In genomic region chr8:83980845-83981244, GRCm38 (mm10) we compare ENCODE assay signal across 18 mouse cellular contexts. TPM values are rescaled to one million over a fixed set of nuclear protein-coding genes. Genes with fewer than 3 reads are reported as not detected.
DNase-seq lines count a peak whose midpoint lies in the region; ATAC-seq lines count a peak whose summit lies in the region.
"Had no signal": no experiment of that assay in that cellular context is flagged by ENCODE, and none has a peak within 500 bp of the region (broad histone marks: within the 10 kb centered on the region; RNA-seq: fewer than 3 reads in every experiment).

No protein-coding gene starts in this region.

- no peaks in the 10 kb centered on the region for H3K9me3 ChIP-seq in heart, embryonic 16.5 days (replicated peaks; ENCODE audit: control insufficient read depth, low read length)
- H3K9me3 ChIP-seq: embryonic facial prominence, embryonic 15.5 days; kidney, embryonic 15.5 days; limb, embryonic 13.5 days; neural tube, embryonic 13.5 days had no signal

- no peak overlapping the region for H3K4me3 ChIP-seq in heart, embryonic 16.5 days (ENCODE audit: low read length)
- H3K4me3 ChIP-seq: embryonic facial prominence, embryonic 15.5 days; kidney, embryonic 15.5 days; limb, embryonic 13.5 days; neural tube, embryonic 13.5 days had no signal

- no peaks in the 10 kb centered on the region for H3K27me3 ChIP-seq in heart, embryonic 16.5 days (ENCODE audit: control insufficient read depth, insufficient read depth, low read length)
- H3K27me3 ChIP-seq: embryonic facial prominence, embryonic 15.5 days; kidney, embryonic 15.5 days; limb, embryonic 13.5 days; neural tube, embryonic 13.5 days had no signal

- H3K36me3 ChIP-seq in heart, embryonic 16.5 days (ENCODE audit: control insufficient read depth, insufficient read depth) = peaks cover 26% of the 10 kb centered on the region

- intact Hi-C loops in gastrocnemius, postnatal 14 days (cut with DNase I; ENCODE audit: low total_unique reads) = no loop called here

- H3K4me2 ChIP-seq in heart, embryonic 16.5 days (ENCODE audit: low read depth, low read length) = peak overlapping the region; percentile 32; the same call in 1 of the 2 replicates
- H3K4me2 ChIP-seq: embryonic facial prominence, embryonic 15.5 days; kidney, embryonic 15.5 days; limb, embryonic 13.5 days; midbrain, embryonic 11.5 days; neural tube, embryonic 13.5 days had no signal

- 56% methylated on average over 8 of the region's 8 CpGs for WGBS in heart, embryonic 16.5 days

- H3K9ac ChIP-seq in heart, embryonic 16.5 days (ENCODE audit: low read length) = peak overlapping the region; percentile 47
- H3K9ac ChIP-seq: embryonic facial prominence, embryonic 15.5 days; kidney, embryonic 15.5 days; limb, embryonic 13.5 days; neural tube, embryonic 13.5 days had no signal

- peak; percentile 44 to 55 for DNase-seq in cerebellum, postnatal 10 days
- DNase-seq in cerebellum, adult 18-20 months = no peak
- peak; percentile 35 for DNase-seq in MN1 (ENCODE audit: low spot score)
- peak; percentile 82 for DNase-seq in gastrocnemius, postnatal 14 days
- no peak for DNase-seq in embryo, embryonic 10.5 days (ENCODE audit: low spot score)
- DNase-seq in retina, postnatal 1 day = no peak
- DNase-seq: layer of hippocampus, adult 9-11 months; right cerebral cortex, adult 18-20 months; thymus, postnatal 25 days had no signal

- peaks cover 42% of the 10 kb centered on the region for H3K4me1 ChIP-seq in heart, embryonic 16.5 days (ENCODE audit: control insufficient read depth, insufficient read depth, low read length)

- peak; percentile 85 for ATAC-seq in heart, embryonic 16.5 days (replicated peaks; ENCODE audit: extremely low read depth, insufficient read depth, low FRiP score)
- no peak for ATAC-seq in CD4-positive, CD25-positive, alpha-beta regulatory T cell, adult 4 months
- ATAC-seq: hindbrain, embryonic 16.5 days had no signal

- H3K27ac ChIP-seq in heart, embryonic 16.5 days (ENCODE audit: low read length) = peak overlapping the region; percentile 99
- H3K27ac ChIP-seq: embryonic facial prominence, embryonic 15.5 days; kidney, embryonic 15.5 days; limb, embryonic 13.5 days; neural tube, embryonic 13.5 days had no signal

RNA-seq across cellular contexts. Expression of gene Prkaca, which starts 8.1 kb away (rescaled TPM):
- 100 to 1,000 TPM; 319 to 324 TPM for total RNA-seq in gastrocnemius, postnatal 14 days (2021)
- polyA plus RNA-seq in heart, embryonic 16.5 days (2015; fragmentation: Nextera tagmentation; extraction: Ambion mirVana) = 258 and 282 TPM in 2 replicates
- polyA plus RNA-seq in CD4-positive, CD25-positive, alpha-beta regulatory T cell, adult 4 months (2017; shearing (Covaris generic)) = 10 to 100 TPM in 1 of 2 experiments, 1 to 10 TPM in 1; 9.5 to 15.4 TPM

RNA-seq across cellular contexts. Expression of gene Samd1, which starts 16.6 kb away (rescaled TPM):
- 10 to 100 TPM; 17.8 to 22.1 TPM for total RNA-seq in gastrocnemius, postnatal 14 days (2021)
- 5.4 and 6.0 TPM in 2 replicates for polyA plus RNA-seq in heart, embryonic 16.5 days (2015; fragmentation: Nextera tagmentation; extraction: Ambion mirVana)
- 1 to 10 TPM; 5.9 to 6.3 TPM for polyA plus RNA-seq in CD4-positive, CD25-positive, alpha-beta regulatory T cell, adult 4 months (2017; shearing (Covaris generic))

RNA-seq across cellular contexts. Expression of gene 1700067K01Rik, which starts 20.5 kb away (rescaled TPM):
- not detected for total RNA-seq in gastrocnemius, postnatal 14 days (2021)
- polyA plus RNA-seq in heart, embryonic 16.5 days (2015; fragmentation: Nextera tagmentation; extraction: Ambion mirVana) = 0.89 and 1.1 TPM in 2 replicates
- not detected for polyA plus RNA-seq in CD4-positive, CD25-positive, alpha-beta regulatory T cell, adult 4 months (2017; shearing (Covaris generic))
- polyA plus RNA-seq: frontal cortex, adult 2 months had no signal

RNA-seq across cellular contexts. Expression of gene Asf1b, which starts 25.5 kb away (rescaled TPM):
- total RNA-seq in gastrocnemius, postnatal 14 days (2021) = 1 to 10 TPM; 2.0 to 3.1 TPM
- 65.2 and 69.1 TPM in 2 replicates for polyA plus RNA-seq in heart, embryonic 16.5 days (2015; fragmentation: Nextera tagmentation; extraction: Ambion mirVana)
- 10 to 100 TPM; 22.3 to 45.2 TPM for polyA plus RNA-seq in CD4-positive, CD25-positive, alpha-beta regulatory T cell, adult 4 months (2017; shearing (Covaris generic))

RNA-seq across cellular contexts. Expression of gene Gm10644, which starts 25.8 kb away (rescaled TPM):
- total RNA-seq in gastrocnemius, postnatal 14 days (2021) = under 1 TPM; 0.11 to 0.14 TPM
- polyA plus RNA-seq in heart, embryonic 16.5 days (2015; fragmentation: Nextera tagmentation; extraction: Ambion mirVana) = 1.0 and 1.2 TPM in 2 replicates
- under 1 TPM; 0.20 to 0.92 TPM for polyA plus RNA-seq in CD4-positive, CD25-positive, alpha-beta regulatory T cell, adult 4 months (2017; shearing (Covaris generic))

Comparison
In these comparisons a context has a peak if more than half of its experiments do, and no peak if none do; other contexts are left out.
1. DNase-seq: peak in cerebellum, postnatal 10 days (2 of 2), MN1 (single experiment) and gastrocnemius, postnatal 14 days (single experiment); none in cerebellum, adult 18-20 months (0 of 2), embryo, embryonic 10.5 days (single experiment) and retina, postnatal 1 day (single experiment).
2. RNA of gene Prkaca, which starts 8.1 kb away (polyA plus RNA-seq): 258 to 282 TPM in heart, embryonic 16.5 days; 9.5 to 15.4 TPM in CD4-positive, CD25-positive, alpha-beta regulatory T cell, adult 4 months; every median in the first group is over 10 times any median in the second.